Mouse (Mus musculus) thymus, postnatal 14 days (tissue): Measurements from ENCODE around the gene Gm21304.
"Not testable (repeated sequence)": the region's sequence is repeated elsewhere in the genome, so short reads cannot be mapped to it uniquely, and the experiment has no call there.

Experiments
- DNase-seq: peaks from one replicate; pipeline ENCODE4 v3.0.0; 2021

Gene Gm21304

GRCm38 (mm10) chr10:104168215-104168614 is at the start of gene Gm21304:
Gm21304 (plus strand) TSS chr10:104168515.
- DNase-seq: not testable (repeated sequence)

- not testable (repeated sequence) for DNase-seq
Measured at GRCm38 (mm10) chr10:104142687-104143086, 25.6 kb upstream of the Gm21304 start, which contains the start of gene Gm21293. Gm21293 (plus strand) TSS chr10:104142987.

DNA sequence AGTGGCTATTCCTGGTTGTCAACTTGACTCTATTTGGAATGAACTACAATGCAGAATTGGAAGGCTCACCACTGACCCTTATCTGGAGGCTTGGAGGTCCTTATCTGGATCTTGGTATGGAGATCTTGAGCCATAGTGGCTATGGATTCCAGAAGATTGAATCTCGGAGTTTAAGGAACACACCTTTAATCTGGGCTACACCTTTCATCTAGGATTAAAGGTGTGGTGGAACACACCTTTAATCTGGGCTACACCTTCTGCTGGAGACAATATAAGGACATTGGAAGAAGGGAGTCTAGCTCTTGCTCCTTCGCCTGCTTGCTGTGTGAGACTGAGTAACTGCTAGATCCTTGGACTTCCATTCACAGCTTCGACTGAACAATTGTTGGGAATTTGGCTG is 17.1 kb upstream of the Gm21304 start, which contains the start of gene Gm6763:
Gene Gm6763, plus strand, starts transcription at position 301 of the 400 bp plus-strand sequence.
- DNase-seq: not testable (repeated sequence)

DNA sequence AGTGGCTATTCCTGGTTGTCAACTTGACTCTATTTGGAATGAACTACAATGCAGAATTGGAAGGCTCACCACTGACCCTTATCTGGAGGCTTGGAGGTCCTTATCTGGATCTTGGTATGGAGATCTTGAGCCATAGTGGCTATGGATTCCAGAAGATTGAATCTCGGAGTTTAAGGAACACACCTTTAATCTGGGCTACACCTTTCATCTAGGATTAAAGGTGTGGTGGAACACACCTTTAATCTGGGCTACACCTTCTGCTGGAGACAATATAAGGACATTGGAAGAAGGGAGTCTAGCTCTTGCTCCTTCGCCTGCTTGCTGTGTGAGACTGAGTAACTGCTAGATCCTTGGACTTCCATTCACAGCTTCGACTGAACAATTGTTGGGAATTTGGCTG is 8.6 kb upstream of the Gm21304 start, which contains the start of gene Gm8764:
Gene Gm8764, plus strand, starts transcription at position 301 of the 400 bp plus-strand sequence.
- not testable (repeated sequence) for DNase-seq

DNA sequence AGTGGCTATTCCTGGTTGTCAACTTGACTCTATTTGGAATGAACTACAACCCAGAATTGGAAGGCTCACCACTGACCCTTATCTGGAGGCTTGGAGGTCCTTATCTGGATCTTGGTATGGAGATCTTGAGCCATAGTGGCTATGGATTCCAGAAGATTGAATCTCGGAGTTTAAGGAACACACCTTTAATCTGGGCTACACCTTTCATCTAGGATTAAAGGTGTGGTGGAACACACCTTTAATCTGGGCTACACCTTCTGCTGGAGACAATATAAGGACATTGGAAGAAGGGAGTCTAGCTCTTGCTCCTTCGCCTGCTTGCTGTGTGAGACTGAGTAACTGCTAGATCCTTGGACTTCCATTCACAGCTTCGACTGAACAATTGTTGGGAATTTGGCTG is 8.4 kb downstream of the Gm21304 start, which contains the start of gene Gm21312:
Gene Gm21312, plus strand, starts transcription at position 301 of the 400 bp plus-strand sequence.
- DNase-seq: not testable (repeated sequence)

DNA sequence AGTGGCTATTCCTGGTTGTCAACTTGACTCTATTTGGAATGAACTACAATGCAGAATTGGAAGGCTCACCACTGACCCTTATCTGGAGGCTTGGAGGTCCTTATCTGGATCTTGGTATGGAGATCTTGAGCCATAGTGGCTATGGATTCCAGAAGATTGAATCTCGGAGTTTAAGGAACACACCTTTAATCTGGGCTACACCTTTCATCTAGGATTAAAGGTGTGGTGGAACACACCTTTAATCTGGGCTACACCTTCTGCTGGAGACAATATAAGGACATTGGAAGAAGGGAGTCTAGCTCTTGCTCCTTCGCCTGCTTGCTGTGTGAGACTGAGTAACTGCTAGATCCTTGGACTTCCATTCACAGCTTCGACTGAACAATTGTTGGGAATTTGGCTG is 16.9 kb downstream of the Gm21304 start, which contains the start of gene Gm20765:
Gene Gm20765, plus strand, starts transcription at position 301 of the 400 bp plus-strand sequence.
- DNase-seq: not testable (repeated sequence)

DNA sequence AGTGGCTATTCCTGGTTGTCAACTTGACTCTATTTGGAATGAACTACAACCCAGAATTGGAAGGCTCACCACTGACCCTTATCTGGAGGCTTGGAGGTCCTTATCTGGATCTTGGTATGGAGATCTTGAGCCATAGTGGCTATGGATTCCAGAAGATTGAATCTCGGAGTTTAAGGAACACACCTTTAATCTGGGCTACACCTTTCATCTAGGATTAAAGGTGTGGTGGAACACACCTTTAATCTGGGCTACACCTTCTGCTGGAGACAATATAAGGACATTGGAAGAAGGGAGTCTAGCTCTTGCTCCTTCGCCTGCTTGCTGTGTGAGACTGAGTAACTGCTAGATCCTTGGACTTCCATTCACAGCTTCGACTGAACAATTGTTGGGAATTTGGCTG is 25.4 kb downstream of the Gm21304 start, which contains the start of gene Gm4340:
Gene Gm4340, plus strand, starts transcription at position 301 of the 400 bp plus-strand sequence.
- DNase-seq: not testable (repeated sequence)

DNA sequence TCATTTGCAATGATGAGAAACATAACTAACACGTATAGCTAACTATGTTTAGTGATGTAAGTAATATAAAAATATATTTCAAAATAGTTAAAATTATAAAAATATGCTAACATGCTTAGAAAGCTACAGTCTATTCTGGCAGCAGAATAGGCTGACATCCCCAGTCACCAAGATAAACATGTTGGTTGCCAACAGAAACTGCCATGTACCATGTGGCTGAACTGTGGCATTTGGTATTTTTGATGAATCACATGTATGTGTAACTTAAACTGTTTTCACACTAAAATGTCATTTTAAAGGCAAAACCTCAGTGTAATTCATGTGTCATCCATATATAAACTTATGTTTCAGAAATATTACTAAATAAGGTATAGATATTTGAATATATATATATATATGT is 41.3 kb downstream of the Gm21304 start:
- no peak for DNase-seq

DNA sequence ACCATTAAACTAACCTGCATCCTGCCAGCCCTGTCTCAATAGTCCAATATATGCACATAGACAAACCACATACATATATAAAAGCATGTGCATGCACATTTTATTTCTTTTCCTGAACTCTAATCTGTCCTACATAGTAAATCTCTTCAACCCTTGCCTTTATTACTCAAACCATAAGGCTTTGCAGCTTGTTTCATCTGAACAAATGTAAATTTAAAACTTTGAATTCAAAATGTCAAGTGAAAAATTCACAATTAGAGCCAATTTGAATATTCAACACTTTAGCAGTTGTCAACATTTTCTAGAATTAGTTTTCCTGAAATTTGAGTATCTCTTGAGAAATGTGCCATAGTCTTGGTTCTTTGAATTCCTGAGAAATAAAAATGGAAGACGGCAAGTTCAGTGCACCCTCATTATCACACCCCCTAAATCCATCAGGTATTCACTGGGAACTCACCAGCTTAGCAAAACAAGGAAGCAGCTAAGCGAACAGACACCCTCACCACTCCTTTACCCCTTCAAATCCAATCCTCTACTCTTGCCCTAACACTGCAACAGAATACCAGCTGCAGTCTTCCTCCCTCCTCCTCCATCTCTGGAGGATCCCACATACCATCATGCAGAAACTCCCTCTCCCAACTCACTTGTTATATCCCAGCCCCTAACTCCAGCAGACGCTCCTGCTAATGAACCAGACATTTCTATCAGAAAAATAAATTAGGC is 42.1 kb downstream of the Gm21304 start:
- no peak for DNase-seq

GRCm38 (mm10) chr10:104214527-104214926 is 46.2 kb downstream of the Gm21304 start:
- DNase-seq: no peak
